Mouse (Mus musculus): ENCODE measurements at regions not wholly inside any gene's neighbourhood (a gene's known extent, or its start where the extent isn't known, plus 50 kb on each side); places are given as distances from the start of the nearest gene placed in this dataset.

GRCm38 (mm10) chr12:6815775-6816577, 1161.5 kb upstream of the Apob start:
- DNase-seq, result no peak

- DNase-seq, result no peak
Observed at GRCm38 (mm10) chr12:6832933-6833332, 1144.5 kb upstream of the Apob start.

- peak; percentile 73 for DNase-seq
Observed at GRCm38 (mm10) chr12:6837581-6837980, 1139.9 kb upstream of the Apob start.

- no peak for DNase-seq
Observed at GRCm38 (mm10) chr12:6848483-6848882, 1129.0 kb upstream of the Apob start.

GRCm38 (mm10) chr12:6865916-6866315, 1111.5 kb upstream of the Apob start:
- no peak for DNase-seq

Measured in heart, adult 11 months (tissue).